Mouse (Mus musculus) heart, adult 9 months (tissue): ENCODE measurements at regions not wholly inside any gene's neighbourhood (a gene's known extent, or its start where the extent isn't known, plus 50 kb on each side); places are given as distances from the start of the nearest gene placed in this dataset.
"Not testable (repeated sequence)": the region's sequence is repeated elsewhere in the genome, so short reads cannot be mapped to it uniquely, and the experiment has no call there.

Source experiments
- DNase-seq, 2 experiments: peaks; one replicate each; pipeline ENCODE4 v3.0.0; 2022; ENCODE audit warnings: low spot score in 2 of 2

GRCm38 (mm10) chr12:56058876-56059275 is 222.8 kb downstream of the Brms1l start:
- no peak for DNase-seq

- DNase-seq: peak in 1 of 2 experiments; percentile 12
Measured at GRCm38 (mm10) chr12:56058463-56058862, 222.3 kb downstream of the Brms1l start.

- DNase-seq: no peak
Measured at GRCm38 (mm10) chr12:56055382-56055781, 219.3 kb downstream of the Brms1l start.

GRCm38 (mm10) chr12:56046050-56046449 is 209.9 kb downstream of the Brms1l start:
- DNase-seq: no peak

- no peak for DNase-seq
Measured at GRCm38 (mm10) chr12:56020954-56021514, 184.9 kb downstream of the Brms1l start.

GRCm38 (mm10) chr12:56020547-56020946 is 184.4 kb downstream of the Brms1l start:
- no peak for DNase-seq

GRCm38 (mm10) chr12:56009976-56010375 is 173.9 kb downstream of the Brms1l start:
- DNase-seq: no peak

GRCm38 (mm10) chr12:56005846-56006245 is 169.7 kb downstream of the Brms1l start:
- DNase-seq: no peak

GRCm38 (mm10) chr12:56005321-56005720 is 169.2 kb downstream of the Brms1l start:
- DNase-seq: no peak

GRCm38 (mm10) chr12:56004479-56004878 is 168.4 kb downstream of the Brms1l start:
- DNase-seq: no peak

- DNase-seq: no peak
Measured at GRCm38 (mm10) chr12:56003561-56003960, 167.4 kb downstream of the Brms1l start.

- DNase-seq: no peak
Measured at GRCm38 (mm10) chr12:55996585-55997377, 160.7 kb downstream of the Brms1l start.

- no peak for DNase-seq
Measured at GRCm38 (mm10) chr12:55983565-55984351, 147.6 kb downstream of the Brms1l start.

GRCm38 (mm10) chr12:55983128-55983527 is 147.0 kb downstream of the Brms1l start:
- DNase-seq: no peak

GRCm38 (mm10) chr12:55974262-55974661 is 138.1 kb downstream of the Brms1l start:
- DNase-seq: no peak

- not testable (repeated sequence) for DNase-seq
Measured at GRCm38 (mm10) chr12:55959319-55959718, 123.2 kb downstream of the Brms1l start.

- DNase-seq: no peak
Measured at GRCm38 (mm10) chr12:55940566-55940965, 104.4 kb downstream of the Brms1l start.

GRCm38 (mm10) chr12:55939281-55940142 is 103.4 kb downstream of the Brms1l start:
- DNase-seq: no peak

- DNase-seq: no peak
Measured at GRCm38 (mm10) chr12:55934172-55934571, 98.0 kb downstream of the Brms1l start.

- no peak for DNase-seq
Measured at GRCm38 (mm10) chr12:55933417-55933816, 97.3 kb downstream of the Brms1l start.

- no peak for DNase-seq
Measured at GRCm38 (mm10) chr12:55930468-55930867, 94.3 kb downstream of the Brms1l start.

GRCm38 (mm10) chr12:55926974-55927321 is 90.8 kb downstream of the Brms1l start:
- DNase-seq: no peak
